Mouse (Mus musculus) kidney, postnatal 14 days (tissue): ENCODE results near the gene Cish.
"Not testable (repeated sequence)": the region's sequence is repeated elsewhere in the genome, so short reads cannot be mapped to it uniquely, and the experiment has no call there.

ENCODE experiments used
- DNase-seq: peaks from one replicate; pipeline ENCODE4 v3.0.0; 2022; ENCODE audit warnings: mixed read lengths

Gene Cish

DNA sequence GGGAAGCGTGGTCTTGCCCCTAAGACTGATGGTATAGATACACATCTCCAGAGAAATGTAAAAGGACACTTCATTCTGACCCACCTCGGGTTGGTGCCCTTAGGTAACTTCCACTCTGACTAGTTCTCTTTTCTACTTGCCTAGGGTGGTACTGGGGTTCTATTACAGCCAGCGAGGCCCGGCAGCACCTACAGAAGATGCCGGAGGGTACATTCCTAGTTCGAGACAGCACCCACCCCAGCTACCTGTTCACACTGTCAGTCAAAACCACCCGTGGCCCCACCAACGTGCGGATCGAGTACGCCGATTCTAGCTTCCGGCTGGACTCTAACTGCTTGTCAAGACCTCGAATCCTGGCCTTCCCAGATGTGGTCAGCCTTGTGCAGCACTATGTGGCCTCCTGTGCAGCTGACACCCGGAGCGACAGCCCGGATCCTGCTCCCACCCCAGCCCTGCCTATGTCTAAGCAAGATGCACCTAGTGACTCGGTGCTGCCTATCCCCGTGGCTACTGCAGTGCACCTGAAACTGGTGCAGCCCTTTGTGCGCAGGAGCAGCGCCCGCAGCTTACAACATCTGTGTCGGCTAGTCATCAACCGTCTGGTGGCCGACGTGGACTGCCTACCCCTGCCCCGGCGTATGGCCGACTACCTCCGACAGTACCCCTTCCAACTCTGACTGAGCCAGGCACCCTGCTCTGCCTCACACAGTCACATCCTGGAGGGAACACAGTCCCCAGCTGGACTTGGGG, 4.6 kb downstream of the Cish start:
- no peak for DNase-seq

DNA sequence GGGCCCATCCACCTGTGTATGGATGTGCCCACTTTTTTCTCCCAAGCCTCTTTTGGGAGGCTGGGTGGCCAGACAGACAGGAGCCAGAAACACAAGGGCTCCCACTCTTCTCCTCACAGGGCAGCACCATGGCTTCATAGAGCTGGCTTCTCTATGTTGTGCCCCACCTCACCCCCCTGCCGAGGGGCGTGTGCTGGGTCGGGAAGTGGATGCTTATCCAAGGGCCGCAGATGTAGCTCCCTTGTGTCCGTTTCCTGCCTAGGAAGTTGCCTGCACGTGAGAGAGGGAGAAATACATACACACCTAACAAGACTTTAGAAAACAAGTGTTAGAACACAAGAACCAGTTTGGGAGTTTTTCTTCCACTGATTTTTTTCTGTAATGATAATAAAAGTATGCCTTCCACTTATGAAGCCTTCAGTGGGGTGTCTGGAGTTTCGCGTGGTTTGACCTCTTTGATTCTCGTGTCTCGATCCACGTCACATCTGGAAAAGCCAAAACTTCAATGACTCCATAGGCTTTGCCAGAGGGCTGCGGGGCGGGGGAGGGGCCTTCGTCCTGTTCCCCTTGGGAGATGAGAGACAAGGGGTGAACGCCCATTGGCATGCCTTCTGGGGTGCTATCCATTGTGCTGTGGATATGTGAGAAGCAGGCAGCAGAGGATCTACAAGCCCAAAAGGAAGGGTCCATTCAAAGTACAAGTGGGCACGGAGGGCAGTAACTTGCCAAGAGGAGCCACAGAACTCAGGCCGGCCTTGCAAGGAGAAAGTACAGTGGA, 5.9 kb downstream of the Cish start:
- no peak for DNase-seq

DNA sequence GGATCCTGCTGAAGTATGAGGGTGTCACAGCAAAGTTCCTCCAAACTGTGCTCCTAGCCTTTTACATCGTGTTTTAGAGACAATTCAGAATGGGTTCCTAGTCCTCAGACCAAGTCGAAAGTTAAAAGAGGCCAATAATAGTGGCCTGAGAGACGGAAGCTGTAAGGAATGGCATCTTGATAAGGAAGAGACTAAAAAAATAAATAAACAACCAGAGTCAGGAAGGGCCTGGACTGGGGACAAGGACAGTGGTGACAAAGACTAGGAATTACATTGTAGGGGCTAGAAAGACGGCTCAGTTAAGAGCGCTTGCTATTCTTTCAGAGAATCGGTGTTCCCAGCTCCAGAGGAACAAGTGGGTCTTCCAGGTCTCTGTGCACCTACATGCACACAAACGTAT, 6.8 kb downstream of the Cish start:
- no peak for DNase-seq

DNA sequence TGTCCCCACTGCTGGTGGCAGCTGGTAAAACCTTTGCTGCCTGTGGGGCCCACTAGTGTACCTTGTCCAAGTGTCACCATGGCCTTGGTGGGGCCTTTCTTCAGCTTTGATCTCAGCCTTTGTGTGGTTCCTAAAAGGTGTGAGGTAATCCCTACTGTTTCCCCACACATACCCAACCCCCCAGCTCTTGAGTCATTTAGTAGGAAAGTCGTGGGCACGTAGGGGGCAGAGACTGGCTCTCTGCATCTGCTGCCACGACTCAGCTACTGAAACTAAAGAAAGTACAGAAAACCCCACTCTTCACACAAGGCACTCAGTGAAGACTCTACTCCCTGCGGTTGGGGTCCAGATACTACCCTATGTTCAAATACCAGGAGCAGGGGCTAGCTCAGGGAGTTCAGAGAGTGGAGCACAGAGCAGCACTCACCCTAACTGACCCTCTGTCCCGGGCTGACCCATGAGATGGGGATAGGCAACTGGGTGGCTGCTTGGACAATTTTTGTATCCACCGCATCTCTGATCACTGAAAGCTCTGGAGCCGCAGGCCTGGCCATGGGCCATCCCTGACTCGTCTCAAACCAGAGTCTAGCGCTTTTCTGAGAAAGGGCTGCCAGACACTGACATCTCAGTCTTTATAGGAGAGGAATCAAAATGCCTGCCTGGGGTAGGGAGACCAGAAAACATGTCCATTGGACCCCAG, 7.4 kb downstream of the Cish start:
- no peak for DNase-seq

DNA sequence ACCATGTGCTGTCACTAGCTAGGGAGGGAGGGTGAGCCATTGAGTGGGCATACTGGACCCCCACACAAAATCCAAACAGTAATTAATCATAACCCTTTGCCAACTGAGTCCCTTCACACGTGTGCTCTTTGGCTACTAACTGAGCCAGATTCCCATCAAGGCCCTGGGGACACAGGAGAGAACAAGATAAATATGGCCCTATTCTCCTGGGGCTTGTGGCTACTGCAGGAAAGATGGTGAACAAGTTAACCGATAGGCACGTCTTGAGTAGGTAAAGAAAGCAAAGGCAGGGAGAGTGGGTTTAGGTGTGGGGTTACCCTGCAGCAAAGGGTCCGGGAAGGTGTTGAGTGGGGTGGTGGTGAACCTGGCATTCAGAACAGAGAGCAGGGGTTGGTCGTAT, 8.1 kb downstream of the Cish start:
- DNase-seq = no peak

DNA sequence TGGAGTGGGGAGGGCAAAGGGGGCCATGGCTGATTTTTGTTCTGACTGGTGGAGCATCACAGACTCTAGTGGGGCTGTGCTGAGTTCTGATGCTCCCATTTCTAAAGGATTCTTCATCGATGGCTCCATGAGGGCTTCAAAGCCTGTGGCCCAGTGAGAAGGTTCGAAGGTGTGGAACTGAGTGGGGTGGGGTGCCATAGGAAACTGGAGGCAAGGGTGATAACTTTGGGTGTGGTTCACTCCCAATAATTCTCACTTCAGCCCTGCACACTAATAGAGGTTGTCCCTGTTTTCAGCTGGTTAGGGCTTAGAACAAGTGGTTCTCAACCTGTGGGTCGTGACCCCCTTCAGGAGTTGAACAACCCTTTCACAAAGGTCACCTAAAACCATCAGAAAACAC, 8.6 kb downstream of the Cish start:
- DNase-seq = no peak

DNA sequence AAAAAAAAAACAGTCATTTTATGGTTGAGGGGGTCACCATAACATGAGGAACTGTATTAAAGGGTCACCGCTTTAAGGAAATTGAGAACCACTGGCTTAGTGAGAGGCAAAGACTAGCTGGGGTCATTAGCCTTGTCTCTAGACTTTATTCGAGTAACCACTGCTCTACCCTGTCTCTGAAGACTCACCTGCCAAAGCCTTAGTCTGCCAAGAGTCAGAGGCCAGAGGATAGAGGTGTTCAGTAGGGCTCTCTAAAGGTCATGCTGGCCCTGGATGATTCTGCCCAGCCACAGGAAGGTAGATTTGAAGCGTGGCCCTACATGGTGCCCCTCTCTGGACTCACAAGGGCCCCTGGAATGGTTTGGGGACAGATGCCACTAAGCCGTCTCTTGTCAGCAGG, 9.2 kb downstream of the Cish start:
- no peak for DNase-seq

DNA sequence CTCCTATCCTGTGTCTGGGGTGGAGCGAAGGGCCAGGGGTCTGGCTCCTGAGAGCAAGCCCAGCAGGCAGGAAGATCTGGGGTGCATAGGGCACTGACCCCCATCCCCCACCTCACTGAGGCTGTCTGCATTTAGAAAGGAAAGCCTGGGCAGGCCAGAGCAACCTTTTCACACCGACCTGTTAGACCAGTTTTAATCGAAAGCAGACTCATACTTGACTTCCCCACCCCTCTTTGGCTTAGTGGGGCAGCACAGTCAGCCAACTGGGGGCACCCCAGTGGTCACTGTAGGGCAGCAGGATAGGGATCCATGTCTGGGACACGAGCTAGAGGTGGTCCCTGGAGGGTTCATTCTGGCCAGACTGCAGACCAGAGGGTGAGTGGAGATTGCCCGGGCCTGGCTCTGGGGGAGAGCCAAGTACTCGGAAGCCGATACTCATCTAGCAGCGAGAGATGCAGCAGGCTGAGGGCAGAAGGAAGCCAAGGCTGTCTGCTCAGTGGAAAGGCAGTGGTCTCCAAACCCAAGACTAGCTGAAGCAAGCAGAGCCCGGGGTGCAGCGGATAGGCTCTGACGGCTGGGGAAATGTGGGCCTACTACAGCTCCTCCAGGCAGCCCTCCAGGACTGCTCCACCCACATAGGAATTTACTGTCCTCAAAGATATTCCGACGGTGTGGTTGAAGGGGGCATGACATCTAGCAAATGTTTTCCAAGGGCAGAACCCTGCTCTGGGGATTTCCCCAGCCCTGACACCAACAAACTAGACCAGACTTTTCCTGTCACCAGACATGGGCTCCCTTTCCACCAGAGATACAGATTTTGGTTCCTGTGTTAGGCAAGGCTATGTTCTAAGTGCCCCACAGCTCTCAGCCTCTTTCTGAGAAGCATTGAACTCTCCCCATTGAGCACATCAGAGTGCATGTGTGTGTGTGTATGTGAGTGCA, 10.0 kb downstream of the Cish start:
- DNase-seq = peak; percentile 59

DNA sequence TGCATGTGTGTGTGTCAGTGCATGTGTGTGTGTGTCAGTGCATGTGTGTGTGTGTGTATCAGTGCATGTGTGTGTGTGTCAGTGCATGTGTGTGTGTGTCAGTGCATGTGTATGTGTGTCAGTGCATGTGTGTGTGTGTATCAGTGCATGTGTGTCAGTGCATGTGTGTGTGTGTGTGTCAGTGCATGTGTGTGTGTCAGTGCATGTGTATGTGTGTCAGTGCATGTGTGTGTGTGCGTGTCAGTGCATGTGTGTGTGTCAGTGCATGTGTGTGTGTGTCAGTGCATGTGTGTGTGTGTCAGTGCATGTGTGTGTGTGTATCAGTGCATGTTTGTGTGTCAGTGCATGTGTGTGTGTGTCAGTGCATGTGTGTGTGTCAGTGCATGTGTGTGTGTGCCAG, 10.8 kb downstream of the Cish start:
- not testable (repeated sequence) for DNase-seq

DNA sequence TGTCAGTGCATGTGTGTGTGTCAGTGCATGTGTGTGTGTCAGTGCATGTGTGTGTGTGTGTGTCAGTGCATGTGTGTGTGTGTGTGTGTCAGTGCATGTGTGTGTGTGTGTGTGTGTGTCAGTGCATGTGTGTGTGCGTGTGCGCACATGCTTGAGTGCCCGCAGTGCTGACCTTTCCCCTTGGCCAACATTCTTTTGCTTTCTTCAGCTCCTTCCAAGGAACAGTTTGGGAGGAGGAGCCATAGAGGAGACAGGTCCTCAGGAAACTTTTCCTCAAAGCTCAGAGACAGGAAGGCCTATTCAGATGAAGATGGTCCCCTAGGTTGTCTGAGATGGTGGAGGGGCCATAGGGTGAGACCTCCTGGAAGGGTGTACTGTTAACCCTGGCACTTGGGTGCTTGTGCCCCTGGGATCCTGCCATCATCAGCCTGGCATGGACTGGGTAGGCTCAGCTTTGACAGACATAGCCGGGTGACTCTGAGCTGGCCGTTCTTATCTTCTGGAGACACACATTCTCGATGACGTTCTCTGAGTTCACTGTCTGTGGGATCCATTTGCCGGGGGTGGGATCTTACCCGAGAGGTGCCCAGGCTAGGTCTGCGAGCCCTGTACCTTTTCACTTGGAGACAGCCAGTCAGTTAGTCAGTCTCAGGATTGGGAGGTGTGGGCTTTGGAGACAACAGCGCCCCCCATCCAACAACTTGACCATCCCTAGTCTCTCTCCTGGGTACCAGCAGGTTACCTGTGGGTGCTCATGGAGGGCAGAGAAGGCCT, 11.5 kb downstream of the Cish start:
- DNase-seq = peak; percentile 62

DNA sequence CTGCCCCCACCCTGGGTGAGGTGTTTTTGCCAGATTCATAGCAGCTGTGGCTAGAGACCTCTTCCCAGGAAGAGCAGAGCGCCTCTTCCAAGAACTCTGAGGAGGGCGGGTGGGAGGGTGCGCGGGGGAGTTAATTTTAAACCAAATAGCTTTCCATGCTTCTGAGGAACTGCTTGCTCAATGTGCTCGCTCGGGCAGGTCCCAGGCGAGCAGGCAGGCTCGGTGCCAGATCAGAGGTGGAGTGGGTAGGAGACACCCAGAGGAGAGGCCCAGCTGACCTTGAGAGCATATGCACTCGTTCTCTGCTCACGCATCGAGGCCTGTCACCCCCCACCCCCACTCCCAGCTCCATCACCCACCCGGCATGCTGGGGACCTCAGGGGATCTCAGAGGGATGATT, 12.1 kb downstream of the Cish start:
- DNase-seq = peak; percentile 95

DNA sequence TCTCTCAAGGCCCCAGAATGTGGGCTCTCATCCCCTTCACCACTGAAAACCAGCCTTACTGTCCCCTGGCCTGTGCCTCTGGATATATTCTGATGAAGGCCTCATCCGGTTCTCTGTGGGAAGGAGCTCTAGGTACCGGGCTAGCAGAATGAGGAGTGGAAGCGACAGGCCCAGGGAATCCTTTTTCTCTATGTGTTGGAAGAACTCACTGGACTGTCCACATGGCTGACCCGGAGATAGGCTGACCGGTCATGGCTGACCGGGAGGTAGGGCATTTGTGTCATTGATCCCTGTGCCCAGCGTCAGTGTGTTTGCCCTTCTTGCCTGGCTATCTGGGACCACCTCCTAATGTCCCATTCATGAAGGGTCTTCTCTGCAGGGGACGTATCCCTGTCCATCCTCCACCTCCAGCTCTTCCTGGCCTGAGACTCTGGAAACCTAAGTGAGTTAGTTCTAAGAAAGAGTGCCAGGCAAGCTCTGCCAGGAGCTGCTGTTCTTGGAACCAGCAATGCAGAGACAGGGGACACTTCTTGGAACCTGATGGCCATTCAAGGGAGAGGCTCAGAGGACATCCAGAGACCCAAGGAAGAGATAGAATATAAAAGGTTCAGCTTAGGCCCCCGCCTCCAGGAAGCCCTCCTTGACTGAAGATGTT, 12.6 kb downstream of the Cish start:
- DNase-seq = peak; percentile 44

DNA sequence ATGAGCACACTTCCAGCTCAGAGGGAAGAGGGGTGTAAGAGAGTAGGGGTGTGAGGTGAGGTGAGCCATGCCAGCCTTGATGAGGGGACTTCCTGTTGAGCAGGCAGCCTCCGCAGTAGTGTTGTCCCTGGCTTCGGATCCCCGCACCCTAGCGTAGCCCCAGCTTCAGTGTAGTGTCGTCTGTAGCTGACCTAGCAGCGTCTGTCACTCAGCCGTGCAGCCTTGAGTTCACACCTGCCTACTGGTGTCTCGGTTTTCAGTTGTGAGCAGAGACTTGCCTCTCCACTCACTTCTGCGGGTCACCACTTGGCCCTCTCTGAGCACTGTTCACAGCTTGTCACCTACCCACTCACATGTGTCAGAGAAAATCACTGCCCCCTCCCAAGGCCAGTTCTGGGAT, 13.3 kb downstream of the Cish start:
- DNase-seq = no peak

DNA sequence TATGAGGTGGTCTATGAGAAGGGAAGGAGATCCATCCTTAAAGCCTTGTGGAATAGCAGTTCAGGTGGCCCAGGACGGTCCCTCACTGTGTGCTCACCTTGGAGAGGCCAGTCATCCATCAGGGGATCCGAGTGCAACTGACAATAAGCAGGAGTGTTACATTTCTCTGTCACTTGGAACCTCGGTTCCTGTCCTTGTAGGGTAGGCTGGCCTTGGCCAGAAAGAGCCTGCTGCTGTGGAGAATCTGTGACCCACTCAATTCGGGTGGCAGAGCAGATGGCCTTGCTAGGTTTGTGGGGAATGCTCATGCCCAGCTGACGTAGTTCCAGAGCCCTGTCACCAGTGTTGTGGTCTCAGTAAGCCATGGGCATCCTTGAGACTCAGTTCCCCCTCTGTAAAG, 13.8 kb downstream of the Cish start:
- no peak for DNase-seq

DNA sequence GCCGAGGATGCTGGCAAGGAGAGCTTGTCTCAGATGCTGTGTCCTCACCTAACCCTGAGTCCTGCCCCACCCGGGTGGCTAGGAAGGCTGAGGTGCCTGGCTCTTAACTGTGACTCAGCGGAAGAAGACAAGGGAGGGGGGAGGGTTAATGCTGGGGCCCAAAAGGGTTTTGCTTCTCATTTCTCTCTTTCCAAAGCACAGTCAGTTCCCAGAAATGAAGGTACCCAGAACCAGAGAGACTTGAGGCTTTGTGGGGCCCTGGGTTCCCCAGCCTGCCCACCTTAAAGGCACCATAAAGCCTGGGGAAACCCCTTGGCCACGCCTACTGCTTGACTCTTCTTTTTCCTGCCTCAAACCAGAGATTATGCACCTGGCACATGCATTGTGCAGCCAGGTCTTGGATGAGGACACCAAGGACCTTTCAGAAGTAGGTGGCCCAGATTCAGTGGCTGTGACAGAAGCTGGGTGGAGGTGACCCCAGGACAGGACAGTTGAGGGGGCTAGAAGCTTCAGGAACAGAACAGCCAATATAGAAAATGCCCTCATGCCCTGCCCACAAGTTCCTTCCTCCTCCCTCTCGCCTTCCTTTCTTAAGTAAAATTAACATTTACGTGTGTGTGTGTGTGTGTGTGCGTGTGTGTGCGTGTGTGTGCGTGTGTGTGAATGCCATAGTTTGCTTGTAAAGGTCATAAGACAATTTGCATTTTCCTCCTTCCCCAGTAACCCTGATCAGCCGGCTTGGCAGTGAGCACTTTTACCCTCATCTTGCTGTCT, 17.2 kb downstream of the Cish start:
- DNase-seq = no peak

DNA sequence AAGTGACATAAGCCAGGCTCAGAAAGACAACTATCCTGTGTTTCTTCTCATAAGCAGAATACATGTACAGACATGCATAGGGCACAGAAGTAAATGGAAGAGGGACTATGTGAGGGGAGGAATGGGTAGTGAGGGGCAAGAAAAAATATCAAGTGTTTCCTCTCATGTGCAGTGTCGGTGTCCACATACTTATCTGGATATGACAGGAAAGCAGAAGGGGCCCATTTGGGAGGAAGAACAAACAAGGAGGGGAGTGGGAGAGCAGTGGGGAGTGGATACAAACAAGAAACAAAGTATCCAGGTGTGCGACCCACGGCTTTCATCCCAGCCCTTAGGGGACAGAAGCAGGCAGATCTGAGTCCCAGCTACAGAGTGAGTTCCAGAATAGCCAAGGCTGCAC, 18.1 kb downstream of the Cish start:
- no peak for DNase-seq

DNA sequence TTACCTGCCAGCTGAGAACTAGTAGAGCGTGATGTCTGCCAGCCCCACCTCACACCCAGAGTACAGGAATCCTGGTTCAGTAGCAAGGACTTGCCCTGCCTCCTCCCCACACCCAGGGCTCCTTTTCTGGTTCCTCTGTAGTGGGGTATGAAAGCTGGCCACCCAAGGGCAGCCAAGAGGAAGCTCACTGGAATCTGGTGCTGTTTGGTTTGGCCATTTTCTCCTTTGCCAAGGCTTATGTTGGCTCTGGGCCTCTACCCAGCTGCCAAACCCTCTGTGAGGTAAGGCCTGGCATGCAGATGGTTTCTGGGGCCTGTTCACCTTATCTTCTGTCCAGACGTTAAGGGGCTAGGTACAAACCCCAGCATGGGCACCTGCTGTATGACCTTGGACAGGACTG, 20.0 kb downstream of the Cish start:
- peak; percentile 56 for DNase-seq

DNA sequence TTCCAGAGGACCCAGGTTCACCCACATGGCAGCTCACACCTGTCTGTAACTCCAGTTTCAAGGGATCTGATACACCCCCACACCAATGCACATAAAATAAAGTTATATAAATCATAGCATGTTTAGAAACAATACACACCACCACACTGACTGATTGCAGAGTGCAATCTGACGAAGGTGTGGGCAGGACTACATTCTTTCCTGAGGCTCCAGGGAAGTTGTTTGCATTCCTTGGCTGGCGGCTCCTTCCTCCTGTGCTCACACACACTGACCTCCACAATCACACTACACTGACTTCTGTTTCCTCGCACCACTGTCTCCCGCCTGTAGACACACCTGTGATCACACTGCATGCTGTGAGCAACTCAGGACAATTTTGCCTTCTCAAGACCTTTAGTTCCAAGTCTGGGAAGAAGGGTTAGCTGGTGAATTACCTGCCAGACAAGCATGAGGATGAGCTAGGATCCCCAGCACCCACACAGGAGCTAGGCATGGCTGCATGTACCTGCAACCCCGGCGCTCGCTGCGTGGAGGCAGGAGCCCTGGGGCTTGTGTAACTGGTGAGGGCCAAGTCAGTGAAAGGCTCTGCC, 26.7 kb downstream of the Cish start:
- no peak for DNase-seq

DNA sequence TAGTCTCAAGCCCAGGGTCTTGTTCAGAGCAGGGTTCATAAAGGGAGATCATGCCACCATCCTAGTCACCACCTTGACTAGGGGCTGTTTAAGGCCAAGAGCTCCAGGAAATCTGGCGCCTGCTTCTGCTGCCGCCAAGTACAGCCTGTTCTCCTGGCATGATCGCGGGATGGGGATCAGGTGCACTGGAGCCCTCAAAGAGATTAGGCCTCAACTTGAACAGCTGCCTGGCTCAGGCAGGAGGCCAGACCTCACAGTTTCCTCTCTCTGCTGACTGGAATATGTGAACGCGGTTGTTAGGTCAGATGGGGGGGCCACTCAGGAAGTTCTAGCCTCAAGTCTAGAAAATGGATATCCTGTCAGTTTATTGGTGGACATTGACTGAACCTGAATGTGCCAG, 27.7 kb downstream of the Cish start:
- peak; percentile 59 for DNase-seq
